Mouse (Mus musculus) heart, postnatal 4 days (tissue): Measurements from ENCODE around the gene Uqcc1. TPM values are rescaled to one million over a fixed set of nuclear protein-coding genes. Genes with fewer than 3 reads are reported as not detected.
A peak's percentile ranks its signal among the peaks of the same experiment; 100 is the strongest.

ENCODE experiments used
- DNase-seq: peaks from one replicate; pipeline ENCODE4 v3.0.0; 2021
- total RNA-seq, 2 experiments: library from RNA; stranded (reverse); gene quantifications; 2 replicates each; pipeline ENCODE4 v1.2.3; 2021

Gene Uqcc1
- 100 to 1,000 TPM; 149 to 164 TPM for total RNA-seq

DNA sequence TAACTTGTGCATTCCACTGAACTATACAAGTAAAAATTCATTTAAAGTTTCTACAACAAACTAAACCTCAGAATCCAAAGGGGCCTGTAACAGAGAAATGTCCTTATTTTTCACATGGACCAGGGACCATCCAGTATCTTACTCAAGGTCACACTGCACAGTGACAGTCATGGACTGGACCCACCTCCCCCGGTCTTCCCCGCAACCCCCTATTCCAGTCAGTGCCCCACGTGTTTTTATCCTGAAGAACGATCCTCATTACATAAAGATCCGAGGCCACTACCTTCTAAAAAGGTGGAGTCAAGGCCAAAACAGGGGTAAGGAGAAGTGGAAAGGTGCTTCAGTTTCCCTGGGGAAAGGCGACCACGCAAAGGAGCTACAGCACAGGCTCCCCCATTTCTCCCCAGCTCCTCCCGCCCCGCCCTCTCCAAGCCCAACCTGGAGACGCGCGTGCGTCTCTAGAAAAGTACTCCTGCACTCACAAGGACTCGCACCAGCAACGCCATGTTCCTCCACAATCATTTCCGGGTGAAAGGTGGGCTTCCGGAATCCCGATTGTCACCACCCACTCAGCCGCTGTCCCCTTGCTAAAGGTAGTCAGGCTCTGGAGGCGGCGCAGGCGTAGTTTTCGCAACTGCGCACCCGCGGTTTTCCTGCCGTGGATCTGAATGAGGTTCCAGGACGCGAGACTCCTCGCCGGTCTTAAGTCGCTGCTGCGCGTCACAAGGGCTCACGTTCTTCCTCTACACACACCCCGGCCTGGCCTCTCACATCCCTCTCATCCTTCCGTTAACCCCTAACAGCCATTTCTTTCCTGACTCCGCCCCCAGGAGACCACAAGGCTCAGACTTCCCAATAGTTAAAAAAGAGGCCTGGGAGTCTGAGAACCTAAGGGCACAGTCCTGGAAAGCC lies at the start of gene Uqcc1:
TSS of gene Uqcc1 (minus strand) at position 780 of the 912 bp plus-strand sequence.
- peak; percentile 93 for DNase-seq

DNA sequence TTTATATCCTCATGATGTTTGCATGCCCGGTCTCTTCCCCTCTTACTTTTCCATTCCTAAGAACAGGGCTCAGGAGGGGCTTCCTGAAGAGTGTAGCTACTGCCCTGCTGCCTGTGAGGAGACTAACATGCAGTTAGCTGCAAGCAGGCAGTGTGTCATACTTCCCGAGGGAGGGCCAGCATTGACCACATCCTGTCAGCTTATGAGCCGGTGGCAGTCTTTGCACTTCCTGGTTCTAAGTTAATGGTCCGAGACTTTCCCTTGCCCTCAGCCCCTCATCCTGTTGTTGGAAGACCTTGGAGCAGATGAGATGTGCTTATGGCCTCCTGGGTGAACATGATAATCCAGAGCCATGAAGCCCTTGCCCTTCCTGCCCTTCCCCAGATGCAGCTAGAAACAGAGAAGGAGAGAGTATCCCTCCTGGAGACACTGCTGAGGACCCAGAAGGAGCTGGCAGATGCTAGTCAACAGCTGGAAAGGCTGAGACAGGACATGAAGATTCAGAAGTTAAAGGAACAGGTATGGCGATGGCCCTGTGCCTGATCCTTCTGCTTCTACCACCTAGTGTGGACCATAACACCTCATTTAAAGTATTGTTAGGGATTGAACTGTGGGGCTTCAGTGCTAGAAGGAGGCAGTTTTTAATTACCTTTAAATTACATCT lies 49.4 kb upstream of the Uqcc1 start:
- DNase-seq, result peak; percentile 54

DNA sequence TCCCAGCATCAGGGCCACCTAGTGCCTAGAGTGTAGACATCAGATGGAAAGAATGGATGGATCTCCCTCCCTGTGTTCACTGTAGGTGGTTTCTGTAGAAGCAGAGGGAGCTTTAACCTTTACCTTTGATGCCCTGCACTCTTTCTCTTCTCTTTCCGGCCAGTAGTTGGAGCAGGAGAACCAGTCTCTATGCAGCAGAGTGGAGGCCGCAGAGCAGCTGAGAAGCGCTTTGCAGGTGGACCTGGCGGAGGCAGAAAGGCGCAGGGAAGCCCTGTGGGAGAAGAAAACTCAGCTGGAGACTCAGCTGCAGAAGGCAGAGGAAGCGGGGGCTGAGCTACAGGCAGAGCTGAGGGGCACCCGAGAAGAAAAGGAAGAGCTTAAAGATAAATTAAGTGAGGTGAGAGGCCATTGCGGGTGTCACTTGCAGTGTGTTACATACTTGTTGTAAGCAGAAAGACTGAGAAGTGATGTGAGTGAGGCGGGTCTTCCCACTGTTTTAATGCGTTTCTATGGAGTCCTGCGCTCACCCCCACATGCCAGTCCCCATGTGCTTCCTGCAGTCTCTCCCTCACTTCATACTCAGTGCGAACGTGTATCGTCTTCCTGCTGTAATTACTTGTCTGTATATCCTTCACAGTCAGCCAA lies 44.1 kb upstream of the Uqcc1 start:
- DNase-seq, result no peak

DNA sequence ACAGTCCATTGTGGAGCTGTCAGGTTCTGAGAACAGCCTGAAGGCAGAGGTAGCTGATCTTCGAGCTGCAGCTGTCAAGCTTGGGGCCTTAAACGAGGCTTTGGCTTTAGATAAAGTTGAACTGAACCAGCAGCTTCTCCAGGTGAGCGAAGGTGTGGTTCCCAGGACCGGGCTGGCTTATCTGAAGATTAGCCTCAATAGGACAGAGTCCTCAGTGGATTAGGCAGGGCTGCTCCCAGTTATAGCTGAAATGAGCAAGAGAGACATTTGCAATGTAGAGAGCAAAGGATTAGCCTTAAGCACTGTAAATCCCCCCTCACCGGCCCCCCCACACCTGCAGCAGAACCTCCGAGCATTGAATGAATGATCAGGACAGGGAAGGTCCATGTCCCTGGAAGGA lies 43.2 kb upstream of the Uqcc1 start:
- DNase-seq, result no peak

DNA sequence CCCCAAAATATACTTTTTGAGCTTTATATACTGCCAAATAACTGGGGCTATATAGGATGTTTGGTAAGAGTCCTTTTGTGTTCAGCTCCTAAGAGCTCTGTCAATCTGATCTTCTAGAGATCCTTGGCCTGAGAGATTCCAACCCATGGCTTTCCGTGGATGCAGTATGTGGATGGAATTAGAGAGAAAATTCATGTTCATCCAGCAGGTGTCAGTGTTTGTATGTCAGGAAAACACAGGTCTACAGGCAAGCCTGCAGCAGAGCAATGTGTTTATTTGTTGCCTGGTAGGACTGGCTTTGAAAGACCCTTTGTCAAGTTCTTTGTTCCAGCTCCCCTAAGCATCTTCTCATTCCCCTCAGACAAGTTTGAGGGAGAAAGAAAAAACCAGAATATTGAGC lies 32.9 kb upstream of the Uqcc1 start:
- DNase-seq, result no peak

DNA sequence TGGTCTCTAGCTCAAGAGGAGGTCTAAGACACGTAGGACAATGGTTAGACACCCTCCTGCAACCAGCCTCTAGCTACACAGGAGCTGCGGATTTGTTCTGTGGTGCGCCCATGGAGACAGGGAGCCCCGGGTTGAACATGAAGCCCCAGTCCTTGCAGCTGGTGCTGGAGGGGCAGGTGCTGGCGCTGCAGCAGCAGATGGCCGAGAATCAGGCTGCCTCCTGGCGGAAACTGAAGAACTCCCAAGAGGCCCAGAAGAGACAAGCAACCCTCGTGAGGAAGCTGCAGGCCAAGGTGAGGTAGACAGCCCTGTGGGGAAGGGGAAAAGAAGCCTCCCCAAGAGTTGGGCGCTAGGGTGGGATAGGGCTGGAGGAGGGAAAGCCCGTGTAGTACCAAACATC lies 31.8 kb upstream of the Uqcc1 start:
- no peak for DNase-seq

DNA sequence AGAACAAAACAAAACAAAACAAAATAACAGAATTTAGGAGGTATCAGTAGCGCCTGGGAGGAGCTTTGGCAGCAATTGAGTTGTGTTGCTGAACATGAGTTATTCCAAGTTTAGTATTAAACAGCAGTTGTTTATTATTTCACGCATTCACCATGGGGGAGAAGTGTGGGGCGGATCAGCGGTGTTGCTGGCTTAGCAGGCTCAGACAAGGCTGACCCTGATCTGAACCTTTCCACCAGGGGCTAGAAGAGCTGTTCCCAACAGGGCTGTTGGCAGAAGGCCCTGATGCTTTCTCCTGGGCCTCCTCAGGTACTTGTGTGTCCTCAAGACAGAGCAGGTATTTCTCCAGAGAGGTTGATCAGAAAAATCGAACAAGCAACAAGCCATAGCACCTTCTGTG lies 29.9 kb upstream of the Uqcc1 start:
- no peak for DNase-seq

DNA sequence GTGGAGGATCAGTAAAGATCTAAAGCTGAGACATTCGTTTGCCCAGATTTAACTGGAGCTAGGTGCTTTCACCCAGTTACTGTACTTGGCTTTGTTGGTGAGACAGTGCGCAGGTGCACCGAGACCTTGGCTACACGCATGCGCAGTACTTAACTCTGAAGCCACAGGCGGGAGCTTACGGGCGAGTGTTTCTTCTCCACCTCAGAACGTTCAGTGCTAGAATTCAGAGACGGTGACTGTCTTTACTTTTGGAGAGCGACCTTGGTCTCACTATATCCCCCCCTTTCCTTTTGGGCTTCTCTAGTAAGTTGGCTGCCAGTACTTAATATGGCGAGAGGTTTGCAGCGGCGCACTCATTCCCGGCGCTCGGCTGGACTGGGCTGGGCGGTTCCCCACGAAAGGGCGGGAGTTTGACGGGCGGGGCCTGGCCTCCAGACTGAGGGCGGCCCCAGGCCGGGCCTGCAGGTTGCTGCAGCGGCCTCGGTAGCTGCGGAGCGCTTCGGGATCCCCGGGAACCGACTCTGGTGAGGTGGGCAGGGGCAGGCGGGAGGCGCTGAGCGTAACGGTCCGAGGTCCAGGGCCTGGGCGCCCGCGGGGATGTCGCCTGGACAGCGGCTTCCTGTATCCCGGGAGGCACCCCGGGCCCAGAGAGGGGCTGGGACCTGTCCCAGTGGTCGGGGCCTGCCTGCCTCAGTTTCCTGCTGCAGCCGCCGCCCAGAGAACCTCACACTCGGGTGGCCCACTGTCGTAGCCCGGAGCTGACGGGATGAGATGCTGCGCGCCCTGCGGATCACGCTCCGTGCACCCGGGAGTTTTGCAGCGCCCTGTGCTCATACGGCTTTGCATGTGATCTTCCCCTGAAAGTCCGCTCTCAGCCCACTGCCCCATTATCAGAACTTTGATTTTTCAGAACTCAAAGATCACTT lies 26.3 kb upstream of the Uqcc1 start, which contains the start of gene Cep250:
TSS of gene Cep250 (plus strand) at position 325 of the 926 bp plus-strand sequence.
- peak; percentile 94 for DNase-seq

DNA sequence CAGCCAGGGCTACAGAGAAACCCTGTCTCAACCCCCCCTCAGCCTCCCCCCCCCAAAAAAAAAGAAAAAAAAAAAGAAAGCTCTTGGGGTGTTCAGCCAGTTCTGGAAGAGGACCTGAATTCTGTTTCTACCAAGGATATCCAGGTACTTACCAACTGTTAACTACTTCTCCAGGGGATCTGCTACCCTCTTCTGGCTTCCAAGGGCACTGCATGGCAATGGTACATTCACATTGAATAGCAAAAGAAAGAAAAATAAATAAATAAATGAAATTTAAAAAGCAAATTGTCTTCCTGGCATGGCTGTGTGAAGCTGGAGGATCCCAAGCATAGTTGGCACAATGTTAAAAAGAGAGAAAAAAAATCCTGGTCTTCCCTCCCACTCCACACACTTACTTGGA lies 21.9 kb upstream of the Uqcc1 start:
- DNase-seq, result peak; percentile 75

DNA sequence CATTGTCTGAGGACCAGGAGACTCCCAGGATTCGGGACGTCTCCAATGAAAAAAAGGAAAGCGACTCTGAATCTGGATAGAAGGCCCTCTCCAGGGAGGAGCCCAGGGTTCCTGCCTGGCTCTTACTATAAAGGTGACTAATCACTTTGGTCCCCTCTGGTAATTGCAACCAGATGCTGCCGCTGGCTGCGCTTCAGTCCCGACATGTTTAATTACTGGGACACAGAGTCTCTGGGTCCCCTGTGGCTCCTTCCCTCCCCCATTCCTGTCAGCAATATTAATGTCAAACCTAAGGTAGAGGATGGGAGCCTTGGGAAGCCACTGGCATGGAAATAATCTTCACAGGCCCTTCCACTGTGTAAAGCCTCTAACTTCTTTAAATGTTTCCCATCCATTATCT lies 19.3 kb upstream of the Uqcc1 start:
- no peak for DNase-seq

DNA sequence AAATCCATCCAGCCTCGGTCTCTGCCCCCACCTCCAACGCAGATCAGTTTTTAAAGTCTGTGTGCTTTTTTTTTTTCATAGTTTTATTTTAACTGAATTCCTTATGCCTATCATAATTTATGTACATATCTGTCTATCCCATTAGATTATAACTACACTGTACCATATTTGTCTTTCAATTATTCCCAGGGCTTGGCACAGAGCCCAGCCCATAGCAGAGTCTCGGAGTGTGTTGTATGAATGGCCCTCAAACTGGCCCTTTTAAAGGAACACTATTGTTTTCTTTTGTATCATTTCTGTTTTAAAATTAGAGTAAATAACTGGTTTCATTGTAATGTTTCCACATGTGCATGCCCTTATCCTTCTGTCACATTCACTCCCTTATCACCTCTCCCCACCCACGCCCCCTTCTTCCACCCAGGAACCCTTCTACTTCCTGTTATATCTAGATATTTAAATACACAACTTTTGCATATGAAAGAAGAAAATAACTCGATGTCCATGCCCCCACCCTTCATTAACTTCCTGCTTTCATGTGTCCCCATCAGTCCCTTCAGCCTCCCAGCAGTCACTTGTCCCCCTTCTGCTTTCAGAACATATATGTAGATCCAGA lies 17.4 kb upstream of the Uqcc1 start:
- DNase-seq, result no peak

DNA sequence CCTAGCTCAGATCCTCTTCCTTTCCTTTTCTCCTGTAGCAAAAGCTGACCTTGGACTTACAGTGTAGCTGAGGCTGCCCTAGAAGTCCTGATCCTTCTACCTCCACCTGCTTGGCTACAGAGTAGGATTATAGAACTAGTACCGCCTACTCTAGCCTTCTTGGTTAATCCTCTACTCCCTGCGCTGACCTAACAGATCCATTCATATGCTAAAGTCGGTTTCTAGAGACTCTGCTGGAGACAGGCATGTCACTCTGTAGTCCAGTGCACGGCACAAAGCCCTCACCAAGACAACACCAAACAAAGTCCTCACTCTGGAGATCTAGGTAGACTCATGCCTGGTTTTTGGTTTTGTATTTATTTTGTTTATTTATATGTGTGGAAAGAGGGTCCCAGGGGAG lies 16.4 kb upstream of the Uqcc1 start:
- DNase-seq, result no peak

DNA sequence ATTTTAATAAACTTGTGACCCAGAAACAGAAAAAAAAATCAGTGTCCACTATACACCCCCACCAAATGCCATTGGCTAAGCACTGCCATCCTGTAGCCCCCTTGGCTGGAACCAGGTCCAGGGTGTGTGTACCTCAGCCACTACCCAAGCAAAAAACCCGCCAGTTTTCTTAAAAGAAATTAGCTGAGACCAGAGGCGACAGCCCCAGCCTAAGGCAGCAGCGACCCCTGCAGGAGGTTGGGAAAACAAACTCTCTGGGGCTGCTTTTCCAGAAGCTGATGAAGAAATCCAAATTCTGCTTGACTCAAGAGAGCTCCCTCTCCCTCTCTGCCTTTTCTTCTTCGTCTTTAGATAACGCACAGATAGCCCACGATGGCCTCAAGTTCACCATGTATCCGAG lies 16.0 kb upstream of the Uqcc1 start:
- DNase-seq, result peak; percentile 86

DNA sequence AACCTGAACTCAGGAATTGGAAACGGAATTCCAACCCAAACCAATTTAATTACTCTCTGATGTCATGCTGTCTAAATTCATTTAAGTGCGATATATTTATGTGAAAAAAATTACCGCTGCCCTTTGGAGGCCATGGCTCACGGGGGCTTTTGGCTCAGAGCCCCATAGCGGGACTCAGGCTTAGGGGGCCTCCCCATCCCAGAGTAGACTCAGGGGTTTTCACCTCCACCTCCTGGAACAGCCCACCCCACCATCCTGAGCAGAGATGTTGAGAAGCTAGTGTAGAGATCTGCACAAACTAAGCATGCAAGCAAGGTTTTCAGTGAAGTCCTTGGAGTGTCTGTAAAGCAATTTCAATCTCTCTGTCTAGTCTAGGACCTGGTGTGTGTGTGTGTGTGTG lies 15.5 kb upstream of the Uqcc1 start:
- DNase-seq, result no peak

DNA sequence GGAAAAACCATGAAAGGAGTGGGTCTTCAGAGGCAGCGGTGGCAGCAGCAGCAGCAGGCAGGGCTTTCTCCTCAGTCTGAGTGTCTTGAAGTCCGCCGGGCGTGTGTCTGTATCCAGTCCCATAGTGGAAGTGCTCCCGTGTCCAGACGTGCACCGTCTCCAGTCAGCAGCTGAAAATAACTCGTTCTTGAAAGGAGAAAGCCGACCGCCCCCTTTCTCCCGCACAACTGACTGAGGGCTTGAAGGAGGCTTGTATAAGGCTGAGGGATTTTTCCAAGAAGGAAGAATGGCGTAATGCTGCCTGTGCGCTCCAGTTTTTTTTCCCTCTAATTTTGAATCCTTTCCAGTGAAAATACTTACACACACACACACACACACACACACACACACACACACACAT lies 15.0 kb upstream of the Uqcc1 start, which contains the start of gene Gdf5:
TSS of gene Gdf5 (minus strand) at position 244 of the 400 bp plus-strand sequence.
- DNase-seq, result peak; percentile 27

DNA sequence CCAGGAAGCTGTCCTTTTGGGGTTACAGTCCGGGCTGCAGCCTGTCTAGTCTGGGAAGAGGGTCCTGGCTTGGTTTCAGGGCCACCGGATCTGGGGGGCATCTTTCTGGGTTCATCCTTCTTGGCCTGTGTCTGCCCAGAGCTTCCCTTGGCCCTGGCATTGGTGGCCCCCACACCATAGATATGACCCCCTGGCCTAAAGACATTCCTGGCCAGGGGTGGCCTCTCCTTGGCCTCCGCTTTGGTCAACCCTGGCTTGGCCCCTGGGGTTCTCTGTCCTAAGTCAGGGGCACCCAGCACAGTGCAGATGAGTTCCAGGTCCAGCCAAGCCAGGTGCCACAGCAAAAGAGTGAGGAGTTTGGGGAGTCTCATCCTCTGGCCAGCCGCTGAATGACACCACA lies 14.6 kb upstream of the Uqcc1 start:
- no peak for DNase-seq

DNA sequence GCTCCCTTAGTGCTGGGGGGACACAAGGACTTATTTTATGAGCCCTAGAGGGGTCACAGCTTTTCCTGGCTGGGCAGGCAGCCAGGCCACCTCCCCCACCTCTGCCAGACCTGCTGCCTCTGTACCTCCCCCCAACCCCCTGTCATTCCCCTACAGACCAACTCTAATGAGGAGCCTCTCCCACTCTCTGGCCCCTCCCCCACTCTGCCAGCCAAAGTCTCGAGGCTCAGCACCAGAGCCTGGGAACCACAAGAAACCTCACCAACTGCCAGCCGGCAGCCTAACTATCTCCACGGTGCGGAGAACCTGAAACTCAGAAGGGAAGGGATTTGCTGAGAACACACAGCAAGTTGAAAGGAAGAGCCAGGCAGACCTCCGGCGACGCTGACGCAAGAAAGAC lies 13.4 kb upstream of the Uqcc1 start:
- no peak for DNase-seq

DNA sequence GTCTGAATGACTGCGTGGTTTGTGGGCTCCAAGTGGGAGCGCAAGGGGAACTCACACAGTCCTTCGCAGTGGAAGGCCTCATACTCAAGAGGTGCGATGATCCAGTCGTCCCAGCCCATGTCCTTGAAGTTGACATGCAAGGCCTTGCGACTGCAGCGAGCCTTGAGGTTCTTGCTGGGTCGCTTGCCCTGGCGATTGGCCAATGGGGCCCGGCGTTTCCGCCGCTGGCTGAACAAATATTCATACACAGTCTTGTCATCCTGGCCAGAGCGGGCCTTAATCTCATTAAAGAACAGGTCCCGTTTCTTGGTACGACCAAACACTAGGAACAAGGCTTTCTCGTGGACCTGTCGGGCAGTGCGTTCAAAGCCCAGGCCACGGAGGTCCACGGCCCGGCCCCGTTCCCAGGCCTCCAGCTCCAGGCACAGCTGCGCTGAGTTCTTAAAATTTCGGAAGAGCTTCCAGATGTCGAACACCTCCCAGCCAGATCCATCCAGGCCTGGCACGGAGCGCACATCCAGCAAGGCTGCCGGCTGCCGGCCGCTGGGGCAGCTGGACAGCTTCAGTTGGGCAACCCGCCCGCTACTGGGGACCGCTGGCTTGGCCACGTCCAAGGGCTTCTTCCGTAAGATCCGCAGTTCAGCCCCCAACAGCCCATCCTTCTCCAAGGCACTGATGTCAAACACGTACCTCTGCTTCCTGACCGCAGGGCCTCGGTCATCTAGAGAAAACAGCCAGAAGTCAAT lies 11.8 kb upstream of the Uqcc1 start:
- peak; percentile 29 for DNase-seq

DNA sequence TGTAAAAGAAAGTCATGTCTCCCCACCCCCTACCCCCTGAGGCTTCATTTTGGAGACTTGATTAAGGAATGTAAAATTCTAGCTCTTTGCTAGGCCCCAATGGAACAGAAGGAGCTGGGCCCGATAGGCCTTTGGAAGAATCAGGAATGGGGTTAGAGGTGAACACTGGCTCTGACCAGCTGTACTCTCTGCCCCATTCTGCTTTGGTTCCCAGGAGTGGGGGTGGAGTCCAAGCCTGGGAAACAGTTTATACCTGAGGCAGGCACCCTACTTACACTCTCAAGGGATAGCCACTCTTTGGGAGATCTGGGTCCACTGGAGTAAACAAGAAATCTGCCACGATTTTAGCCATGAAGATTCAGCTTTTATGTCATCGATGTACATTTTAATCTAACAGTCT lies 10.6 kb upstream of the Uqcc1 start, which contains the start of gene Gm15557:
TSS of gene Gm15557 (plus strand) at position 48 of the 400 bp plus-strand sequence.
- DNase-seq, result no peak

DNA sequence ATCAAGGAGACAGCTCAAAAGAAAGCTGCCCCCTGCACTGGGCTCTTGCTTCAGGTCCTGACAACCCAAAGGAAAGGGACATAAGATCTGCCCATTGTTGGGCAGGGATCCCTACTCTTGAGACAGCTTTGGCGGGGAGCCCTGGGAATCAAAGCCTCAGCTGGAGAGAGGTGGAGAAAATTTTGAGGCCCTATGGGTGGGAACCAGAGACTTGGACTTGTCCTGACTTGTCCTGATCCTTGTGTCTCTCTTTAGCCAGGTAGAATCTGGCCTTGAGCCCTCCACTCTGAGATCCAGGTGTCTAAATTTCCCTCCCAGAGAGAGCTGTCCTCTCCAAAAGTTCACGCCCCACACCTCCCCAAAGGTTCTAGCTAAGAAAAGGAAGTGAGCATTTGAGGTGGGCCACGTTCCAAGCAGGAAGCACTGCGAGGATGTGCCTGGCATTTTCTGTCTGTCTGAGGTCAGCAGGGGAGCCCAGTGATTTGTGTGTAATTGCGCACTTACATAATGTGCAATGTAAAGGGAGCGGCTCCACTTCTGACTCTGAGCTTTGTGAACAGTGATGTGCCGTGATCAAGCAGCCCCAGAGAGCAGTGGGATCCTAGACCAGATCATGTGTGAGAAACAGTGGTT lies 9.9 kb upstream of the Uqcc1 start:
- DNase-seq, result no peak
